Mouse (Mus musculus) midbrain, embryonic 16.5 days (tissue): ENCODE measurements around the gene Shank2. TPM values are rescaled to one million over a fixed set of nuclear protein-coding genes. Genes with fewer than 3 reads are reported as not detected.

ENCODE experiments used
- ATAC-seq: fragments of 200-750 bp; cut with Nextera tagmentation; 2 replicates; pipeline ENCODE4 v1.8.0; 2017; ENCODE audit warnings: moderate TSS enrichment
- H3K27ac ChIP-seq: fragments of 300-500 bp; sonication (generic); 2 replicates; pipeline ENCODE4 v1.5.1; 2014; ENCODE audit warnings: mild to moderate bottlenecking, low read length, mixed read lengths
- H3K27me3 ChIP-seq: fragments of 300-500 bp; sonication (generic); 2 replicates; pipeline ENCODE4 v1.6.1; 2014; ENCODE audit warnings: low read depth, low read length, mixed read lengths; ENCODE audit not compliant: control insufficient read depth, insufficient read depth
- H3K36me3 ChIP-seq: fragments of 300-500 bp; sonication (generic); 2 replicates; pipeline ENCODE4 v1.6.1; 2014; ENCODE audit warnings: mild to moderate bottlenecking, low read length, moderate library complexity, mixed read lengths; ENCODE audit not compliant: control insufficient read depth, insufficient read depth
- H3K4me1 ChIP-seq: fragments of 300-500 bp; sonication (generic); 2 replicates; pipeline ENCODE4 v1.6.1; 2014; ENCODE audit warnings: mild to moderate bottlenecking, low read length, mixed read lengths; ENCODE audit not compliant: control insufficient read depth, insufficient read depth
- H3K4me2 ChIP-seq: fragments of 300-500 bp; sonication (generic); 2 replicates; pipeline ENCODE4 v1.6.1; 2014; ENCODE audit warnings: mild to moderate bottlenecking, low read length, mixed read lengths
- H3K4me3 ChIP-seq: fragments of 300-500 bp; sonication (generic); 2 replicates; pipeline ENCODE4 v1.5.1; 2014; ENCODE audit warnings: low read depth, mild to moderate bottlenecking, low read length, moderate library complexity, mixed read lengths
- H3K9ac ChIP-seq: fragments of 300-500 bp; sonication (generic); 2 replicates; pipeline ENCODE4 v1.6.1; 2014; ENCODE audit warnings: low read depth, low read length, mixed read lengths
- H3K9me3 ChIP-seq: fragments of 300-500 bp; sonication (generic); replicated peaks from 2 replicates; pipeline ENCODE4 v1.6.1; 2014; ENCODE audit warnings: mild to moderate bottlenecking, low read length, mixed read lengths; ENCODE audit not compliant: control insufficient read depth, poor library complexity, severe bottlenecking
- WGBS: fragments of 180-500 bp; shearing (Covaris S2); extraction: QIAGEN DNeasy Blood & Tissue Kit; methylation state at CpG from one replicate; pipeline ENCODE4 v1.1.7; 2014; 5-methylcytosine and 5-hydroxymethylcytosine counted together
- polyA plus RNA-seq: library from polyadenylated mRNA; unstranded; fragments of >200 nt; fragmentation: Nextera tagmentation; extraction: Ambion mirVana; gene quantifications from 2 replicates; pipeline ENCODE4 v1.2.1, GENCODE M21; 2015

Shank2 gene
- polyA plus RNA-seq, 1 experiment from 2014 or later: 10.5 TPM

DNA sequence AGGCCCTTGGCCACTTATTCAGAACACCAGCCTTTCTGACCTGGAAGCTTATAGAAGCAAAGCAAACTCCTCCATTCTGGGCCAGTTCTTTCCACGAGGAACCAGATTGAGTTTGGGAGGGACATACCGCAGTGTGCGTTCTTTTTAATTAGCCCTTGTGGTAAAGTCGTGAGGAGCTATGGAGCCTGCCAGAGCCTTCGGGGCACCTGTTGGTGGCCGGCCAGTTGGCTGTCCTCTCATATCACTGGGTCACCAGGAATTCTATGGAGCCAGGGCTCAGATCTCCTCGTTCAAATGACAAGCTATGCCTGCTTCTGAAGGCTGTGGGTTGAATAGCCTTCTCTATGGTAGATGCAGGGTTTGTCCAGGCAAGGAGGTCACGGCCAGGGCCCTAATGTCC lies 156.2 kb downstream of the Shank2 start:
- Histone ChIP-seq H3K4me1 (no peaks in the 10 kb centered on the region), H3K9ac (no peak overlapping the region), H3K4me3 (no peak overlapping the region), H3K27ac (no peak overlapping the region), H3K36me3 (no peaks in the 10 kb centered on the region), H3K9me3 (no peaks in the 10 kb centered on the region), H3K27me3 (no peaks in the 10 kb centered on the region), H3K4me2 (no peak overlapping the region)
- 87% methylated on average over 8 of the region's 8 CpGs for WGBS
- ATAC-seq: no peak

DNA sequence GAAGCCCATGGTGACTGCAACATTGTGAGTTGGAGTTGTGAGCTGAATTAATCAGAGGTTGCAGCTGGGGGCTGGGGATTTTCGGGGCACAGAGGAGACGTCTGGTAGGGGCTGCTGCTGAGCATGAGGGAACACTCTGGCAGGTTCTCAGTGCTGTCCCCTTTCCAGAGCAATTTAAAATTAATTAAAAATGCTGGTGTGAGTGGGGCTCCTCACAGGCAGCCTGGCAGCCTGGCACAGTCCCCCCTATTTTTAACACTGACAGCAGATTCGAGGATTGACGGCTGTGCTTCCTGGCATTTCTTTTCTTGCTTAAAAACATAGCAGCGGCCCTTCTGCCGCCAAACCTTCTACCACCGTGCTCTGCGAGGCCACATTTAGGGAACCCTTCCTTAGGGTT lies 157.8 kb downstream of the Shank2 start:
- ATAC-seq: peak; percentile 64; the same call in 1 of the 2 replicates
- H3K4me1 ChIP-seq: no peaks in the 10 kb centered on the region
- no peaks in the 10 kb centered on the region for H3K9me3 ChIP-seq
- no peak overlapping the region for H3K4me3 ChIP-seq
- no peak overlapping the region for H3K4me2 ChIP-seq
- no peaks in the 10 kb centered on the region for H3K36me3 ChIP-seq
- no peak overlapping the region for H3K9ac ChIP-seq
- 65% methylated on average over 8 of the region's 8 CpGs for WGBS
- H3K27me3 ChIP-seq: no peaks in the 10 kb centered on the region
- no peak overlapping the region for H3K27ac ChIP-seq

GRCm38 (mm10) chr7:144160066-144160465 lies 158.3 kb downstream of the Shank2 start:
- no peak overlapping the region for H3K27ac ChIP-seq
- H3K4me2 ChIP-seq: no peak overlapping the region
- ATAC-seq: no peak
- H3K4me3 ChIP-seq: no peak overlapping the region
- no peaks in the 10 kb centered on the region for H3K9me3 ChIP-seq
- H3K27me3 ChIP-seq: no peaks in the 10 kb centered on the region
- WGBS: 65% methylated on average over 2 of the region's 2 CpGs
- H3K9ac ChIP-seq: no peak overlapping the region
- H3K36me3 ChIP-seq: no peaks in the 10 kb centered on the region
- no peaks in the 10 kb centered on the region for H3K4me1 ChIP-seq

- WGBS: 81% methylated on average over 15 of the region's 15 CpGs
- Histone ChIP-seq H3K9ac (no peak overlapping the region), H3K4me1 (no peaks in the 10 kb centered on the region), H3K36me3 (no peaks in the 10 kb centered on the region), H3K9me3 (no peaks in the 10 kb centered on the region), H3K4me2 (no peak overlapping the region), H3K27me3 (no peaks in the 10 kb centered on the region), H3K4me3 (no peak overlapping the region), H3K27ac (no peak overlapping the region)
- ATAC-seq: no peak
Observed at GRCm38 (mm10) chr7:144160646-144161249, 159.0 kb downstream of the Shank2 start.

GRCm38 (mm10) chr7:144170272-144170671 lies 168.5 kb downstream of the Shank2 start:
- H3K9me3 ChIP-seq: no peaks in the 10 kb centered on the region
- no peak overlapping the region for H3K27ac ChIP-seq
- no peak overlapping the region for H3K4me3 ChIP-seq
- no peaks in the 10 kb centered on the region for H3K27me3 ChIP-seq
- no peaks in the 10 kb centered on the region for H3K36me3 ChIP-seq
- H3K9ac ChIP-seq: no peak overlapping the region
- peaks cover 11% of the 10 kb centered on the region for H3K4me1 ChIP-seq
- H3K4me2 ChIP-seq: no peak overlapping the region
- WGBS: 80% methylated on average over 5 of the region's 5 CpGs
- no peak for ATAC-seq

DNA sequence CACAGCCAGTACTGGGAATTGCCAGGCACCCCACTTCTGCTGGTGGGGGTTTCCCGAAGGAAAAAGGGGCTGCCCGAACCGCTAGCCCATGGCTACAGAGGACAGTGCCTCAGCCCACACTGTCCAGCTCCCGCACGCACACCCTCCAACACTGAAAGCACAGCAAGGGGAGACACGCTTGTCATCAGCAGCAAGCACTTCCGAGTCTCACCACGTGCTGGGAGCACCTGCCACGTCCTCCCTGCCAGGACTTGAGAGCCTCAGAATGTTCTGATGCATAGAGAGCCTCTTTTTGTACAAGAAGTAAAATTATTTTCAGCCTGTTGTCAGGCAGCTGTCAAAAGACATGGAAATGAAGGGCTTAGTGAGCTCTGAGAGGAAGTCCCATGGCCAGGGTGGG lies 169.0 kb downstream of the Shank2 start:
- H3K9ac ChIP-seq: no peak overlapping the region
- whole genome bisulfite sequencing: 75% methylated on average over 9 of the region's 9 CpGs
- no peak overlapping the region for H3K27ac ChIP-seq
- no peaks in the 10 kb centered on the region for H3K27me3 ChIP-seq
- ATAC-seq: no peak
- H3K4me3 ChIP-seq: no peak overlapping the region
- H3K4me2 ChIP-seq: no peak overlapping the region
- no peaks in the 10 kb centered on the region for H3K36me3 ChIP-seq
- H3K4me1 ChIP-seq: peaks cover 11% of the 10 kb centered on the region
- no peaks in the 10 kb centered on the region for H3K9me3 ChIP-seq

GRCm38 (mm10) chr7:144173869-144174268 lies 172.1 kb downstream of the Shank2 start:
- Histone ChIP-seq H3K27me3 (no peaks in the 10 kb centered on the region), H3K4me3 (no peak overlapping the region), H3K4me1 (peaks cover 25% of the 10 kb centered on the region), H3K9me3 (no peaks in the 10 kb centered on the region), H3K27ac (no peak overlapping the region), H3K36me3 (no peaks in the 10 kb centered on the region), H3K4me2 (no peak overlapping the region), H3K9ac (no peak overlapping the region)
- no peak for ATAC-seq
- 95% methylated on average over 6 of the region's 6 CpGs for WGBS

DNA sequence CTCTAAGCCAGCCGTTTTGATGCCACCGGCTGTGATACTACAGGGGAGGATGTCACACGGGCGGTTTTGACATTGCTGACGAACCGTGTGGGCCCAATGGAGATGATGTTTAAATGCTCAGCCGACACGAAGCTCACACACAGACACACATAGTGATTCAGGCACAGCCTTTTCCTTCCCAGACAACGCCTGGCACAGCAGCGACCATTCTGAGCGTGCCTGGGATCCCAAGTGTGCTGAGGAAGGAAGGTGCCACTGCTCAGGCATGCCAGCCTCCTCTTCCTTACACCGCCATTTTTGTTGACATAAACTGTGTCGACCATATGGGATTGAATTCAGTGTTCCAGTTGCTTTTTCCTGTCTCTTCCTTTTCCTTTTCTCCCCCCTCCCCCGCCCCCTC lies 172.6 kb downstream of the Shank2 start:
- peak overlapping the region; percentile 93 for H3K27ac ChIP-seq

GRCm38 (mm10) chr7:144175025-144175424 lies 173.3 kb downstream of the Shank2 start:
- peaks cover 25% of the 10 kb centered on the region for H3K4me1 ChIP-seq
- 14% methylated on average over 7 of the region's 7 CpGs for WGBS
- no peaks in the 10 kb centered on the region for H3K27me3 ChIP-seq
- peak; percentile 19 for ATAC-seq
- H3K9me3 ChIP-seq: no peaks in the 10 kb centered on the region
- peak overlapping the region; percentile 71 for H3K4me2 ChIP-seq
- peak overlapping the region; percentile 59 for H3K4me3 ChIP-seq
- H3K9ac ChIP-seq: peak overlapping the region; percentile 84
- H3K36me3 ChIP-seq: no peaks in the 10 kb centered on the region; the same call in 1 of the 2 replicates
- peak overlapping the region; percentile 93 for H3K27ac ChIP-seq

More for the DNA sequence above, 172.6 kb downstream of the Shank2 start:
- Histone ChIP-seq H3K36me3 (no peaks in the 10 kb centered on the region), H3K27me3 (no peaks in the 10 kb centered on the region), H3K4me3 (no peak overlapping the region), H3K9ac (no peak overlapping the region; the same call in 1 of the 2 replicates), H3K9me3 (no peaks in the 10 kb centered on the region), H3K4me2 (peak overlapping the region; percentile 71; the same call in 1 of the 2 replicates), H3K4me1 (peaks cover 25% of the 10 kb centered on the region)
- ATAC-seq: no peak
- WGBS: 82% methylated on average over 14 of the region's 14 CpGs
